19 mouse cellular contexts compared by ENCODE assay signal in the genomic region with DNA sequence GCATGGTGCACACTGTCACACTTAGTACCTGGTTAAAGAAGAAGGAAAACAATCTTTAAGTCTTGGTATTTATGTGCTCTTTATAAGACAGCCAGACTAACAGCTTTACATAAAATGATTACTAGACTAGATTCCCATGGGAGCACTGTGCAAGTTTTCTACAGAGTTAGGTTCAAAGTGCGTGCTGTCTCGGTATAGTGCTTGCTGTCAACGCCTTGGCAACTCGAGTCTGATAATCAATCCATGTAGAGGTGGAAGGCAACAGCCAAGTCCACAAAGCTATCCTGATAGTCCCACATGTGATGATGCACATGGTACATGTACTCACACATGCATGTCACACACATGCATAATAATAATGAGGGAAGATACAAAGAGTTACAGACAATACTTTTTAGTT.
"Had no signal": no experiment of that assay in that cellular context is flagged by ENCODE, and none has a peak within 500 bp of the region (broad histone marks: within the 10 kb centered on the region; RNA-seq: fewer than 3 reads in every experiment).

No protein-coding gene starts in this region.

- H3K27ac ChIP-seq: kidney, postnatal 0 days; limb, embryonic 12.5 days; limb, embryonic 15.5 days; liver, embryonic 13.5 days; midbrain, embryonic 10.5 days; midbrain, embryonic 13.5 days; neural tube, embryonic 12.5 days; neural tube, embryonic 15.5 days; stomach, embryonic 15.5 days had no signal

- H3K27me3 ChIP-seq: limb, embryonic 12.5 days; limb, embryonic 15.5 days; liver, embryonic 13.5 days; midbrain, embryonic 13.5 days; neural tube, embryonic 12.5 days; neural tube, embryonic 15.5 days; stomach, embryonic 15.5 days had no signal

- ATAC-seq: midbrain, embryonic 13.5 days had no signal

- H3K4me3 ChIP-seq: limb, embryonic 12.5 days; limb, embryonic 15.5 days; liver, embryonic 13.5 days; midbrain, embryonic 10.5 days; midbrain, embryonic 13.5 days; neural tube, embryonic 12.5 days; neural tube, embryonic 15.5 days; stomach, embryonic 15.5 days had no signal

- H3K9me3 ChIP-seq: limb, embryonic 12.5 days; limb, embryonic 15.5 days; liver, embryonic 13.5 days; midbrain, embryonic 10.5 days; midbrain, embryonic 13.5 days; neural tube, embryonic 12.5 days; neural tube, embryonic 15.5 days; stomach, embryonic 15.5 days had no signal

- DNase-seq: kidney, adult 9 months; kidney, postnatal 25 days; layer of hippocampus, postnatal 36 days; left cerebral cortex, postnatal 4 days; liver, embryonic 13.5 days; lung, adult 2 months; right cerebral cortex, adult 18-20 months; right cerebral cortex, postnatal 14 days; right cerebral cortex, postnatal 4 days; spleen, adult 18-20 months; thymus, postnatal 25 days had no signal

- H3K4me1 ChIP-seq: midbrain, embryonic 10.5 days; neural tube, embryonic 12.5 days; stomach, embryonic 15.5 days had no signal
